Mouse (Mus musculus) liver, embryonic 11.5 days (tissue): Measurements from ENCODE around the gene Selplg. TPM values are rescaled to one million over a fixed set of nuclear protein-coding genes. Genes with fewer than 3 reads are reported as not detected.

Experiments used
- ATAC-seq: fragments of 200-750 bp; cut with Nextera tagmentation; replicated peaks from 2 replicates; pipeline ENCODE4 v1.8.0; 2017; ENCODE audit warnings: moderate number of reproducible peaks, mild to moderate bottlenecking, moderate TSS enrichment, moderate library complexity; ENCODE audit not compliant: low FRiP score
- DNase-seq: peaks from one replicate; pipeline ENCODE4 v3.0.0-alpha.2; 2017; ENCODE audit warnings: low spot score
- H3K27ac ChIP-seq: fragments of 300-500 bp; sonication (generic); 2 replicates; pipeline ENCODE4 v1.5.1; 2014; ENCODE audit warnings: mild to moderate bottlenecking, low read depth, low read length, control low read depth
- H3K27me3 ChIP-seq: fragments of 300-500 bp; sonication (generic); replicated peaks from 2 replicates; pipeline ENCODE4 v1.6.1; 2014; ENCODE audit warnings: low read length, mixed read lengths; ENCODE audit not compliant: control insufficient read depth, insufficient read depth
- H3K36me3 ChIP-seq: fragments of 300-500 bp; sonication (generic); 2 replicates; pipeline ENCODE4 v1.6.1; 2014; ENCODE audit warnings: mild to moderate bottlenecking, low read length, moderate library complexity, mixed read lengths; ENCODE audit not compliant: control insufficient read depth, insufficient read depth
- H3K4me1 ChIP-seq: fragments of 300-500 bp; sonication (generic); replicated peaks from 2 replicates; pipeline ENCODE4 v1.6.1; 2014; ENCODE audit warnings: low read length, mixed read lengths; ENCODE audit not compliant: control insufficient read depth, insufficient read depth
- H3K4me2 ChIP-seq: fragments of 300-500 bp; sonication (generic); 2 replicates; pipeline ENCODE4 v1.6.1; 2014; ENCODE audit warnings: mild to moderate bottlenecking, control low read depth, moderate library complexity
- H3K4me3 ChIP-seq: fragments of 300-500 bp; sonication (generic); 2 replicates; pipeline ENCODE4 v1.5.1; 2014; ENCODE audit warnings: low read depth, low read length, control low read depth
- H3K9ac ChIP-seq: fragments of 300-500 bp; sonication (generic); 2 replicates; pipeline ENCODE4 v1.6.1; 2014; ENCODE audit warnings: low read depth, low read length, control low read depth
- H3K9me3 ChIP-seq: fragments of 300-500 bp; sonication (generic); 2 replicates; pipeline ENCODE4 v1.6.1; 2016; ENCODE audit warnings: low read length, inconsistent platforms, mixed read lengths; ENCODE audit not compliant: control insufficient read depth
- WGBS: fragments of 180-500 bp; shearing (Covaris S2); extraction: QIAGEN DNeasy Blood & Tissue Kit; methylation state at CpG from one replicate; pipeline ENCODE4 v1.1.7; 2014; 5-methylcytosine and 5-hydroxymethylcytosine counted together
- polyA plus RNA-seq: library from polyadenylated mRNA; unstranded; fragments of >200 nt; fragmentation: Nextera tagmentation; extraction: Ambion mirVana; gene quantifications from 2 replicates; pipeline ENCODE4 v1.2.1, GENCODE M21; 2014

Selplg gene
- 17.1 and 17.8 TPM in 2 replicates for polyA plus RNA-seq

GRCm38 (mm10) chr5:113832490-113832901 lies at the start of gene Selplg:
Gene Selplg, minus strand, starts transcription at chr5:113832644.
- Histone ChIP-seq H3K9me3 (no peaks in the 10 kb centered on the region), H3K4me2 (no peak within 1 kb of the TSS), H3K4me1 (peaks cover 18% of the 10 kb centered on the region), H3K4me3 (no peak within 1 kb of the TSS), H3K9ac (no peak within 1 kb of the TSS), H3K27me3 (no peaks in the 10 kb centered on the region), H3K27ac (no peak within 1 kb of the TSS), H3K36me3 (no peaks in the 10 kb centered on the region; the same call in 1 of the 2 replicates)
- no peak for ATAC-seq
- no peak for DNase-seq
- WGBS: 61% methylated on average over 8 of the region's 8 CpGs

DNA sequence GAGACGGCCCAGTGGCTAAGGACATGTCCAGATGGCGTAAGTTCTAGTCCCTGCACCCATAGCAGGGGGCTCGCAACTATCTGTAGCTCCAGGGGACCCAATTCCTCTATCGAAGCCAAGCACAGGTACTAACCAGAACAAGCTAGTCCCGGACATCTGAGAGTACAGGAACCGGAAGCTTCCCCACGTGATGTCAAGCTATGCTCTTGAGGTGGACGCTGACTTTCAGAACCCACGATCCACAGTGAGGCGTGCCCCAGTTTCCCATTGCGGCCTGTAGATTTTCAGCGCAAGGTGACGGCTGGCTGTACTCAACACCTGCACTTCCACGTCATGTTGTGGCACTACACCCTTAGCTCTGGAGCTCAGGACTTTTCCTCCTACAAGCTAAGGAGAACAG lies 48.7 kb upstream of the Selplg start:
- no peak overlapping the region for H3K27ac ChIP-seq
- H3K9me3 ChIP-seq: no peaks in the 10 kb centered on the region
- no peak overlapping the region for H3K9ac ChIP-seq
- H3K4me1 ChIP-seq: peaks cover 41% of the 10 kb centered on the region
- DNase-seq: no peak
- WGBS: 92% methylated on average over 14 of the region's 14 CpGs
- no peak for ATAC-seq
- no peak overlapping the region for H3K4me2 ChIP-seq
- H3K4me3 ChIP-seq: no peak overlapping the region
- peaks cover 14% of the 10 kb centered on the region; the same call in 1 of the 2 replicates for H3K36me3 ChIP-seq
- H3K27me3 ChIP-seq: no peaks in the 10 kb centered on the region

DNA sequence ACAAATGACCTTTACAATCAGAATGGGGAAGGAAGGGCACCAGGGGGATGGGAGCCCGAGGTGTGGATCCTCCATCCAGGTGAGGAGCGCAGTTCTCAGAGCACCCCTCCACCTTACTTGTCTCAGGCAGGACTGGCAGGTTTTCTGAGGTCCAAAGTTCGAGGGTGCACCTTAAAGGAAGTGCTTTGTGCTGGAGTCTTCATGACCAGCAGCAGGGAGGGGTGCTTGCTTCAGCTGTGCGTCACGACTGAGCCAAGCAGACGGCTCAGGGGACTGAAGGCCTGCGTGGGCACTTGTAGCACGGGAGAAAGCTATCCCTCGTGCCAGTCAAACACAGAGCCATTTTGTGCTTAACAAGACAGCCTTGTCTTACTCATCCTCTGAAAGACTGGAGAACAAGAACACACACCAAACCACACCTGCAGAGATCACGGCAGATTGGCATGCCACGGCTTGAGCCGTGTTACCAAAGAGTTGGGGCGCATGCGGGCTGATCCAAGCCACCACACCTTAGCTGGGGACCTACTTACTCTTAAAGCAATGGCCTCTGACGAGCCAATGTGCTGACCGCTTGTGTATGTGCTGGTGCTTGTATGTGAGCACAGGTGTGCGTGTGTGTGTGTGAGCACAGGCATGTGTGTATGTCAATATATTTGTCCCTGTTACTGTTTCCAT lies 46.6 kb upstream of the Selplg start:
- peaks cover 25% of the 10 kb centered on the region; the same call in 1 of the 2 replicates for H3K36me3 ChIP-seq
- H3K27ac ChIP-seq: no peak overlapping the region
- H3K4me2 ChIP-seq: no peak overlapping the region
- ATAC-seq (no peak), DNase-seq (no peak)
- H3K4me1 ChIP-seq: peaks cover 33% of the 10 kb centered on the region
- H3K27me3 ChIP-seq: no peaks in the 10 kb centered on the region
- no peaks in the 10 kb centered on the region for H3K9me3 ChIP-seq
- WGBS: 89% methylated on average over 17 of the region's 17 CpGs
- H3K9ac ChIP-seq: no peak overlapping the region
- no peak overlapping the region for H3K4me3 ChIP-seq

- Histone ChIP-seq H3K4me3 (no peak overlapping the region), H3K27me3 (no peaks in the 10 kb centered on the region), H3K27ac (no peak overlapping the region), H3K9ac (no peak overlapping the region), H3K4me2 (no peak overlapping the region), H3K4me1 (peaks cover 32% of the 10 kb centered on the region), H3K36me3 (peaks cover 25% of the 10 kb centered on the region; the same call in 1 of the 2 replicates), H3K9me3 (no peaks in the 10 kb centered on the region)
- no peak for ATAC-seq
- DNase-seq: no peak
- WGBS: 75% methylated on average over 3 of the region's 3 CpGs
Measured at GRCm38 (mm10) chr5:113877565-113877964, 45.1 kb upstream of the Selplg start.

DNA sequence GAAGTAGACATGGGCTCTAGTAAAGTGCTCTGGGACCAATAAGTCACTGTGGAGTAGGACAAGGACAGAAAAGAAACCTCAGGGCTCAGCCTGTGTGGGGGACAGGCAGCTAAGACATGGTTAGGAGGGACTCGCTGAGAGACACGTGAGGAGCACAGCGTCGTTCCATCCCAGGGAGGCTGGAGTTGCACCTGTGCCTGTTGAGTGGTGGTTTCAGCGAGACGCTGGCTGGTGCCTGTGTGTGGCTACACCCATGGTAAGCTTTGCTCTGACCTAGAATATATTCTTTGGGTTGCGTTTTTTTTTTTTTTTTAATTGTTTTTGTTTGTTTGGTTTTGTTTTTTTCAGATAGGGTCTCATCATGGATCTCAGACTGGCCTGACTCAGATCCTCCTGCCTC lies 43.7 kb upstream of the Selplg start:
- no peak overlapping the region for H3K4me3 ChIP-seq
- H3K9me3 ChIP-seq: no peaks in the 10 kb centered on the region
- H3K27me3 ChIP-seq: no peaks in the 10 kb centered on the region
- no peak overlapping the region for H3K9ac ChIP-seq
- no peak for ATAC-seq
- H3K36me3 ChIP-seq: peaks cover 25% of the 10 kb centered on the region; the same call in 1 of the 2 replicates
- no peak for DNase-seq
- H3K27ac ChIP-seq: no peak overlapping the region
- peaks cover 43% of the 10 kb centered on the region for H3K4me1 ChIP-seq
- no peak overlapping the region for H3K4me2 ChIP-seq
- 90% methylated on average over 7 of the region's 7 CpGs for WGBS

GRCm38 (mm10) chr5:113875625-113876024 lies 43.2 kb upstream of the Selplg start:
- peaks cover 48% of the 10 kb centered on the region for H3K4me1 ChIP-seq
- H3K4me2 ChIP-seq: no peak overlapping the region
- no peaks in the 10 kb centered on the region for H3K27me3 ChIP-seq
- ATAC-seq (no peak), DNase-seq (no peak)
- H3K36me3 ChIP-seq: peaks cover 25% of the 10 kb centered on the region; the same call in 1 of the 2 replicates
- WGBS: 87% methylated on average over 4 of the region's 4 CpGs
- H3K9me3 ChIP-seq: no peaks in the 10 kb centered on the region
- no peak overlapping the region for H3K9ac ChIP-seq
- H3K4me3 ChIP-seq: no peak overlapping the region
- H3K27ac ChIP-seq: no peak overlapping the region

DNA sequence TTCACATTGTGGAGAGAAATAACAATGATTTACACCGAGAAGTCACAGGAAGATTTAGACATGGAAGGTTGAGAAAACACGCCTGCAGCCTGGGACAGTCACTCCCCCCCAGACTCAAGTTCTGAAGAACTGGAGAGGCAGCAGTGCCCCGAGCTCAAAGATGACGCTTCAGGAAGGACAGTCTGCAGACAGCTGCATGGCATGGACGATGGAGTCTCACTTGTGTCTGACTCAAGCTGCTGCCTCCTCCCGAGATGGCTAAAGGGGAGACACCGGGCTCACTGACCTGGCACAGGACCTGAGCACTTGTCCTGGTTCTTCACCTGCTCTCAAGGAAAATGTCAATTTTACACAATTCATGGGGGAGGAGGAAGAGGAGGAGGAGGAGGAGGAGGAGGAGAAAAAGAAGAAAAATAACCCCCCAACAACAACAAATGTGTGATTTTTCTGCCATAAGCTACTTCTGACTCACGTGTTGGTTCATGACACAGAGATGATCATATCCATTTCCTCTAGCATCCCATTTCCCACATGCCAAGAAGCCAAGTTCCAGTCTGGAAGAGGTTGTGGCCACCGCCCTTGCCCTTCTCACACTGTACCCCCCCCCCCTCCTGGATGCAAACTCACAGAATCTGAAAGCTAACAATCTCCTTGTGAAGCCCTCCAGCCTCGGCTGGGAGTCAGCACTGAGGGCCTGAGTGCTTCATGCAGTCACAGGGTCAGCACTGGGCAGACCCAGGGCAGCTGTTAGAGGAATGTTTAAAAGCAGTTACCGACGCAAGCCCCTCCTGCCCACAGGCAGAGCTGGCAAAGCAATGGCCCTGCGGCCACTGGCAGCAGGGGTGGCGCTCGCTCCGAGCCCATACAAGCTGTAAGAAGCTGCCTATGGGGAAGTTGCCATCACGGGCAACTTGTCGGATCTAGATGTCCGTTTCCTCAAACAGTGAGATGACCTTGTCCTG lies 41.9 kb upstream of the Selplg start:
- no peak for DNase-seq
- H3K9ac ChIP-seq: peak overlapping the region; percentile 39; the same call in 1 of the 2 replicates

More for the DNA sequence above, 41.9 kb upstream of the Selplg start:
- Histone ChIP-seq H3K9me3 (no peaks in the 10 kb centered on the region), H3K27me3 (no peaks in the 10 kb centered on the region), H3K36me3 (peaks cover 18% of the 10 kb centered on the region; the same call in 1 of the 2 replicates), H3K4me2 (no peak overlapping the region), H3K4me3 (no peak overlapping the region), H3K27ac (0 out of 2 replicates have a peak overlapping the region, but pooled peaks have one; percentile 63), H3K4me1 (peaks cover 52% of the 10 kb centered on the region)
- no peak for ATAC-seq
- WGBS: 75% methylated on average over 19 of the region's 19 CpGs
